Mouse (Mus musculus): ENCODE results near the gene Ppfibp1.

- no peak for TF ChIP-seq POLR2A (IDR thresholded peaks at IDR 0.05; ENCODE audit: extremely low read depth, insufficient read depth, low read length)
- TF ChIP-seq CTCF (IDR thresholded peaks at IDR 0.05; ENCODE audit: extremely low read depth, insufficient read depth, low read length), result no peak
These were observed 11.5 kb upstream of the Ppfibp1 start for GRCm38 (mm10) chr6:146876820-146877219.

Measured in cortical plate, adult 2 months (tissue).